Mouse (Mus musculus) brain, embryonic 18.5 days (tissue): ENCODE results near the gene Tmem186.

Experiments
- DNase-seq: peaks from one replicate; pipeline ENCODE4 v3.0.0-alpha.2; 2012; ENCODE audit warnings: low read depth, low spot score

Tmem186 gene

DNA sequence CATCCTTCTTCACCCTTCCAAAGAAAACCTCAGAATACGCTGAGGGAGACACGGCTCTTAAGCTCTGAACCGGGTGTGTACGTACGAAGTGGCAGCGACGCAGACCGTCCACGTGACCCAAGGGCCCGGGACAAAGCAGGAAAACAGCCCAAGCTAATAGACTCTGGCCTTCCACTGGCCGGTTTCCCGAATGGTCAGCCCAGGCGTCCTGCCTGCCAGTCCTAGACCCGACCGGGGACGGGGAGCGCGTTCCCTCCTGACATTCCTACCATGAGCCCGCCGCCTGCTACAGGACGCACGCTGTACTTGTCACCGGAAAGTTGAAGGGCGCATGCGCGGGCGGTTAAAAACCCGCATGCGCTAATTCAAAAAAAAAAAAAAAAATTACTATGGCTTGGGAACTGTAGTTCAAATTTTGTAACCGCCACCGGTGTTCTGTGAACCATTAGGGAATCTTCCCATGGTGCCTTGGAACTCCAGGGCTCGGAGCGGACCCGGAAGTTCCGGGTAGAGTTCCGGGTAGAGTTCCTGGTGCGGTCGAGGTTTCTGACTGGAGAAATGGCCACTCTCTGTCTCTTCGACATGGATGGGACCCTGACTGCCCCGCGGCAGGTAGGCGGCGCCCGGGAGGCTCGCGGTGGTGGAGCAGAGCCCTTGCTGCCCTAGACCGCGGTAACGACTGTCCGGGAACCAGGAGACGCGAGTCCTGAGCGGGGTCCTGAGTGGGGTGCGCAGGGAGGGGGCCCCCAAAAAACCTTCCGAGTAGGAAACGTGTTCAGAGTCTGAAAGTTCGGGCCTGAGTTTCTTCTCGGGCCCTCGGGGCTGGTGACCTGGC lies at the start of gene Tmem186, which contains the start of gene Pmm2:
Gene Tmem186 (minus strand): TSS at position 496 of the 835 bp plus-strand sequence.
Gene Pmm2 (plus strand): TSS at position 458 of the 835 bp plus-strand sequence.
- peak; percentile 95 for DNase-seq

DNA sequence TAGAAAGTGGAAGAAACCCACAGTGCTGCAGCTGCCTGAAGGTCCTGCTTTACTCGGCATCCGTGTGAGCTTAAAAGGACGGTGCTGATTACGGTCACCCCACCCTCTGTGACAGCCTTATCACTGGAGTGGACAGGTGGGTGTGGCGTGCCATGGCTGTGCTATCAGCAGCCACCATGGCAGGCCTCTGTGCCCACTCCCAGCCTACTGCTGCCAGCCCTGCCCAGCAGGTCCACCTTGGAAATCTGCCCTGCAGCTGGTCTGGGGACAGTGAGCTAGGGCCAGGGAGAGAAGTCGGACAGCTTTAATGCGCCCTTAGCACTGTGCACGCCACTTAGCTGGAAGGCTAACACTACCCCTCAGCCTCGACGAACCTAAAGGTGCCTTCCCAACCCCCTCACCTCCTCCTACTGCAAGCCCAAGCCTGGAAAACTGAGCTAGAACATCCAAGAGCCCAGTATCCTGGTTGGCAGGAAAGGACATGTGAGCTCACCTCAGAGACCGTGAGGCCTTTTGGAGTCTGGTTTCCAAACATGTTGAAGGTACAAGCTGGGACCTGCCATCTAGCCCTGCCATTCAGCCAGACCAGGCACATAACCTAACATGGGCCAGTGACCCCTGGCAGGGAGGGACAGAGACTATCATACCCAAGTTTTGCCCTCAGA lies 49.5 kb upstream of the Tmem186 start:
- no peak for DNase-seq

DNA sequence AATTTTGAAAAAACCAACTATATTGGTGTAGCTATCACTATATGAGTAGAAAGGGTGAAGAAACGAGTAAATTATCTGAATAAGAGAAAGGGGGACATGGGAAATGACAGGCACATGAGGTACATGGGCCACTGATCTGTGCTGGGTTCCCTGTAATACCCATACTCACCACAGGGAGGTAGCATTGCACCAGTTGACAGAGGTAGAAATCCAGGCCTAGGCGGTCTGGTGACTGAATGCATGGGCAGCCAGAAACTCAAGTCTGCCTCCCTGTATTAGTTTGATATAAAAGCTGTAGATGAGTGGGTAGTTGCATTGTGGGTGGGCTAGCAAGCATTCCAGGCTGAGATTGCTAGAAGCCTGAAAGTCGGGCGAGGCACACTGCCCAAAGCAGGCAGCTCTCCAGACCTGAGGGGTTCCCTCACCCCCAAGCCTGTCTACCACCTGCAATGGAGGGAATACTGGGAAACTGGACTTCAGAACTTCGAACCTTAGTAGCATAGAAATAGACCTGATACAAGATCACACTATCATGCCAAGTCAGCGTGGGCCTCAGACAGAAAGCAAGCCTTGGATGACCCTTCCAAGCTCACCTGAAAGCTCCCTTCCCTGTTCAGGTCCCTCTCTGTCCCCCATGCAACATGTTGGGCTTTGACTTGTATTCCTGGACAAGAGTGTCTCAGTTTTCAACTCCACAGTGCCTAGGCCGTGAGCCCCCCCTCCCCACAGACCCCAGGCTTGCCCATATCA lies 48.8 kb upstream of the Tmem186 start:
- DNase-seq, result no peak

DNA sequence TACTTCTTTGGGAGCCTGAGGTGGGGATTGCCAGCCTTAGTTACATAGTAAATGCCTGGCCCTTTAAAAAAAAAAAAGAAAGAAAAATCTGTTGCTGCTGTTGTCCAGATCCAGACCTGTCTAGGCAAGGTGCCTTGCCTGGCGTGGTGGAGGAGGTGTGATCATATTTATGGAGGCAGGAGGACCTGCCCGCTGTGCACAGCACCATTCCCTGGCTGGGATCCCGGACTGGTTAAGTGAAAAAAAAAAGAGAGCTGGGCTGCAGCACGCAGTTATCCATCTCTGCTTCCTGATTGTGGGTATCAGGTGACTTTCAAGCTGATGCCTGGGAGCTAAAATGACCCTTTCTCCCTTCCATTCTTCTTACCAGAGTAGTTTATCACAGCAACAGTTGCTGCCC lies 47.6 kb upstream of the Tmem186 start:
- DNase-seq, result no peak

DNA sequence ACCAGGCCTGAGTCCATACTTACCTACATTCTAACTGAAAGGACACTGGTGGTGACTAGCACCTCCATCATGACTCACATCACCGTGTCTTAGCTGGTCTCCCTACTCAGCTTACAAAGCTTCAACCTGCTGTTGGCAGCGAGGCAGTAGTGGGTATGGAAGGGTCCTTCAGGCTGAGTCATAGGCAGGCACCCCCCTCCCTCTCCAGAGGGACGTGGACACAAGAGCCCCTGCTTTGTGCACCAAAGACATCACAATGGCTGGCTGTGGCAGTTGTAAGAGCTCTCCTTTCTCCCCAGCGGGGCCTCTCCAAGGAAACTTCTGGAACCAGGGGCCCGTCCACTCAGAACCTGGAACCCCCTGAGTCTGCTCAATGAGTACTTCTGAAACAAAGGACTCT lies 43.0 kb upstream of the Tmem186 start, which contains the start of gene Gm5767:
Gene Gm5767 (plus strand): TSS at position 301 of the 400 bp plus-strand sequence.
- no peak for DNase-seq

DNA sequence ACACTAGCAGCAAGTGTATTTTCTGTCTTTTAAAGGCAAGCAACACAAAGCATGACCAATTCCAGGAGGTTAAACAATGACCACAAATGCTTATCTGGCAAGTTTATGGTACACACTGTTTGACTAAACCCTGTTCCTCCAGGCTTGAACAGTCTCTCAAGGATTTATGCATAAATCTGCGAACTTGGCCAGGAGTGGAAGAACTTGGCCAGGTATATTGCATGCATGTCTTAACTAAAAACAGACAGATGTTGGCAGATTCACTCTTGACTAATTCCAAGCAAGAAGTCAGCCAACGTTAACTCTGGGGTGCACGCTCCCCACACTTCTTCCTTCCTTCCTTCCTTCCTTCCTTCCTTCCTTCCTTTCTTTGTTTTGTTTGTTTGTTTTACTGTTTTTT lies 42.3 kb upstream of the Tmem186 start:
- no peak for DNase-seq

DNA sequence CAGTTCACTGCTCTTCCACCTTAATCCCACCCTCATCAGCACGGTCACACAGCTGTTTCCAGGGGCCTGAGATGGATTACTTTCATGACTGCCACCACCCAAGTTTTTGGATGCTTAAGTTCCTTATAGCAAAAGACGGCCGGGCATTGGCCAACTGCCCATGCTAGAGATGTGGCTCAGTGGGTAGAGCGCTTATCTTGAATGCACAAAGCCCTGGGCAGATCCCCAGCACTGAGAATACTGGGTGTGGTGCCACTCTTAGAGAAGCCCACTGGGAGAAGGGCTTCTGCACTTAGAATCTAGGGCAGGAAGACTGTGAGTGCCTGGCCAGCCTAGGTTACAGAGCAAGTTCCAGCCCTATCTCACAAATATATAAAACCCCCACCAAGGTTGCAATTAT lies 41.2 kb upstream of the Tmem186 start:
- DNase-seq, result no peak

DNA sequence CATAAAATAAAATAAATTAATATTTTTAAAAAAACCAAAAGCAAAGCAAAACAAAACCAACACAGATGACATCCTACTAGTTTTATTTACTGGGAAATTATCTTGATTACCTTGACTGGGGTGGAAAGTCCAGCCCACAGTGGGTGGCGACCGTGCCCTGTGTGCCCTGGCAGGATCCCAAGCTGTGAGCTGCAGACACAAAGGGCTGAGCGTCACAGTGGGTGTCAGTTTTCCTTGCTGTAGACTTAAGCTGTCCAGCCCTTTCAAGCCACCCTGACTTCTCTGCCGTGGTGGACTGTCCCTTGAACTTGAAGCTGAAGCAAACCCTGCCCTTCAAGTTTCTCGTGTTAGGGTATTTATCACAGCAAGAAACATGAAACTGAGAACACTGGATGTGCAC lies 40.5 kb upstream of the Tmem186 start:
- no peak for DNase-seq

DNA sequence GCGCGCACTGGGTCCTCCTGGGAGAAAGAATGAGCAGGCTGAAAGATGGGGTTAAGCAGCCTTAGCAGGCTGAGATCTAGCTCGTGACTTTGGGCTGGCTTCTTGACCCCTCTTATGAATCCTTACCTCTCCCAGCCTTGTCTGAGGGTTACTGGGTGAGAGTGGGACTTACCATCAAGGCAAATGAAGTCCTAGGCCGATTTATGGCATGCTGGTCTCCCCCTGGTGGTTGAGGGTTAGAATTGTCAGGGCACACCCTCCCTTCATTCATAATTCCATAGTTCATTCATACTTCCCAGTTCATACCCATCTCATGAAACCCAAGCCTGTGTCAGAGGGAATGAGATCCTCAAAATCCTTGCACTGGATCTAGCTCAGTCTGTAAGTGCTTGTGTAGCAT lies 39.3 kb upstream of the Tmem186 start:
- no peak for DNase-seq

DNA sequence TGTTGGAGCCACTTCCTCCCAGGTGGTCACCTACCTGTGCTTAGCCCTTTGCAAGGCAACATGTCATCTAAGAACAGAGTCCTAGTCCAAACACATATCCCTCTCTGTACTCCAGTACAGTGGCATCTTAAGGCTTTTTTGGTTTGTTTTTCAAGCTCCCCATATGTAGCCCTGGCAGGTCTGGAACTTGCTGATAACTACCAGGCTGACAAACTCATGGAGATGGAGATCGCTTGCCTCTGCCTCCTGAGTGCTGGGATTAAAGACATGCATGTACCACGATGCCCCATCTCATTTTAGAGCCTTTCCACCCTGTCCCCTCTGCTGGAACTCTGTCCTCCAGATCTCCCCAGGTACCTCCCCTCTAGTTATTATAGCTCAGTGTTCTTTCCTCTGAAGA lies 38.7 kb upstream of the Tmem186 start:
- no peak for DNase-seq

DNA sequence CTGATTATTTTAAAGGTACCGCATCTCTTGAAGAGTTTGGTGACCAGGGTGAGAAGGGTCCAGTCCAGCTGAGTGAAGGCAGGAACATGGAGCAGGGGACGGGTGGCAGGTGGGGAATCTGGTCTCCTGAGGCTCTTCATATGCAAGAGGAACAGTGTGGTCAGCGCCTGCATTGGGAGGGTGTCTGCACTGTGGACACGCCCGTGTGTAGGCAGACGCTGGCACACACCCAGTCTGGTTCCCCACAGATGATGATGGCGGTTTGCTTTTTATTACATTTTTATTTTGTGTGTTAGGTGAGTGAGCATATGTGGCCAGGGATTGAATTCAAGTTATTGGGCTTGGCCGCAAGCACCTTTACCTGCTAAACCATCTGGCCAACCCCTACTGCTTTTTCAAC lies 38.0 kb upstream of the Tmem186 start:
- no peak for DNase-seq

DNA sequence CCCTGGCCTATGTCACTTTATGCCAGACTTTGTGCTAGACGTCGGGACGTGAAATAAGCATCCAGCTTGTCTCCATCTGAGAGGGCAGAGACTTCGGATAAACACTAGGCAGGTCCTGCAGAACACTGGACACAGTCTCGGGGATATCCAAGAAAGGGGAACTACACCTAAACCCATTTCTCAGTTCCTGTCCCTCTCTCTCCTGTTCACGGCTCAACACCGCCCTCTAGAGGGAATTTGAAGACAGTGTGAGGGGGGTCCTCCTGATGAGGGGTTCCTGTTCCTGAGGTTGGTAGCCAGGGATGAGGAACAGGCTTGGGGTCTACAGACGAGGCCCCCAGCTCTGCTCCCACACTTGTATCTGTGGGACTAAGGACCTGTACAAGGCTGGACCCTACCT lies 36.7 kb upstream of the Tmem186 start:
- DNase-seq, result no peak

DNA sequence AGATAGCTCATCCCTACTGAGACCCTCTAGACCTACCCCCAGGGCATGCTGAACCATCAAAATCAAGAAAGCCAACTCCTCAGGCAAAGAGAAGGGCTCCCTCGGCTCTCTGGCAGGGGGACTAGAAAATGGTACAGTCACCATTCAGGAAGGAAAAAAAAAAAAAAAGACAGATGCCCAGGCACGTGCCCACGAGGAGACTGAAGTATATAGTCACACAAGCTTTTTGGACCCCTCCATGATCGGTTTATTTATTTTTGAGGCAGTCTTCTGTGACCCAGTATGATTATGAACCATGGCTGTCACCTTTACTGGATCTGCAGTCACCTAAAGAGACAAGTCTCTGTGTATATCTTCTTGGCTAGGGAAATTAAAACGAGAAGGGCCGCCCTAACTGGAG lies 35.8 kb upstream of the Tmem186 start:
- no peak for DNase-seq

DNA sequence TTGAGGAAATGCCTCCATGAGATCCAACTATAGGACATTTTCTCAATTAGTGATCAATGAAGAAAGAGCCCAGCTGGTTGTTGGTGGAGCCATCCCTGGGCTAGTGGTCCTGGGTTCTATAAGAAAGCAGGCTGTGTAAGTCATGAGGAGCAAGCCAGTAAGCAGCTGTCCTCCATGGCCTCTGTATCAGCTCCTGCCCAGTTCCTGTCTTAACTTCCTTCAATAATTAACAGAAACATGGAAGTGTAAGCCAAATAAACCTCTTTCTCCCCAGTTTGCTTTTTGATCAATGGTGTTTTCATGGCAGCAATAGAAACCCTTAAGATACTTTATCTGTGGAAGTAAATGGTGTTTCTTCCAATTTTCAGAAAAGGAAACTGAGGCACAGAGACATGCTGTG lies 35.3 kb upstream of the Tmem186 start:
- no peak for DNase-seq

DNA sequence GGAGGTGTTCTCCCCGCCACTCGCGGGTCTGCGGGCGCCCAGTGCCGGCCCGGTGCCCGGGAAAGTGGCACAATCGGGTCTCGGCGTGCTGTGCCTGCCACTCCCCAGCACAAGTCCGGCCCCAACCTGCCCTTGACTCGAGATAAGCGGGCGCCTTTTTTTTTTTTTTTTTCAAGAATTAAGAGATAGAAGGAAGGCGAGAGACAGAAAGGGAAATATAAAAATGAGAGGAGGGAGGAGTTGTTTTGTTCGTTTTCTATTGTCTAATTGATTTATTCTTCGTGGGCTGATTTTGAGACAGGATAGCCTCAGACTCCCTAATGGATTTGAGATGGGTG lies 34.8 kb upstream of the Tmem186 start:
- DNase-seq, result no peak

DNA sequence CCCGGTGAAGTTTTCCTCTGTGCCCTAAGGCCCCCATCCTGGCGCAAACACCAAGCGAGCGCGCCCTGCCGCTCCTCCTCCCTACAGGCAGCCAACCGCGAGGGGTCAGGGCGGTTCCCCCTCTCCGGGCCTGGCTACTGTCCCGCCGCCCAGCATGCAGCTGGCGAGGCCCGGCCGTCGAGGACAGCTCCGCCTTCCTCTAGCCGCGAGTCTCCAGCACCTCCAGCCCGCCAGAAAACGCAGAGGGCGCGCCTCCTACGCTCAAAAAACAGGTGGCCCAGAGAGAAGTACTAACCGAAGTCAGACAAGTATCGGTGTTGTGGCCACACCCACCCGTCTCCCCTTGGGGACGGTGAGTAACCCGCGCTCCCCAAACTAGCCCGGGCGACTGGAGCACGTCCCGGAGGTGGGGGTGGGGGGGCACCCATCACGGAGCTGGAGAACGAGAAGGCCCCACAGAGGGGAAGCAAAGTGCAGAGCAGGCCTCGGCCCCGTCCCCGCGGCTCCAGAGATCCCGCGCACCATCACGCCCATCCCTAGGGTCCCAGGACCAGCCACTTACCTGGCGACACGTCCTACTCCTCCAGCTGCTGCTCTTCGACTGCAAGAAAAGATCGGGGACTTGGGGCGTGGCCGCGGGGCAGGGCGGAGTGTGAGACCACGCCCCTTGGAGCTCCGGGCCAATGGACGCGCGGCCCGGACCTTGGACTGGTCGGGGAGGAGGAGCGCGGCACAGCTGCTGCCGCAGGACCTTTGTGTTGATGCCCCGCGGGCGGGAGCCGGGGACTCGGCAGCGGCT lies 34.2 kb upstream of the Tmem186 start, which contains the start of gene Carhsp1:
Gene Carhsp1 (minus strand): TSS at position 605 of the 799 bp plus-strand sequence.
- peak; percentile 80 for DNase-seq

DNA sequence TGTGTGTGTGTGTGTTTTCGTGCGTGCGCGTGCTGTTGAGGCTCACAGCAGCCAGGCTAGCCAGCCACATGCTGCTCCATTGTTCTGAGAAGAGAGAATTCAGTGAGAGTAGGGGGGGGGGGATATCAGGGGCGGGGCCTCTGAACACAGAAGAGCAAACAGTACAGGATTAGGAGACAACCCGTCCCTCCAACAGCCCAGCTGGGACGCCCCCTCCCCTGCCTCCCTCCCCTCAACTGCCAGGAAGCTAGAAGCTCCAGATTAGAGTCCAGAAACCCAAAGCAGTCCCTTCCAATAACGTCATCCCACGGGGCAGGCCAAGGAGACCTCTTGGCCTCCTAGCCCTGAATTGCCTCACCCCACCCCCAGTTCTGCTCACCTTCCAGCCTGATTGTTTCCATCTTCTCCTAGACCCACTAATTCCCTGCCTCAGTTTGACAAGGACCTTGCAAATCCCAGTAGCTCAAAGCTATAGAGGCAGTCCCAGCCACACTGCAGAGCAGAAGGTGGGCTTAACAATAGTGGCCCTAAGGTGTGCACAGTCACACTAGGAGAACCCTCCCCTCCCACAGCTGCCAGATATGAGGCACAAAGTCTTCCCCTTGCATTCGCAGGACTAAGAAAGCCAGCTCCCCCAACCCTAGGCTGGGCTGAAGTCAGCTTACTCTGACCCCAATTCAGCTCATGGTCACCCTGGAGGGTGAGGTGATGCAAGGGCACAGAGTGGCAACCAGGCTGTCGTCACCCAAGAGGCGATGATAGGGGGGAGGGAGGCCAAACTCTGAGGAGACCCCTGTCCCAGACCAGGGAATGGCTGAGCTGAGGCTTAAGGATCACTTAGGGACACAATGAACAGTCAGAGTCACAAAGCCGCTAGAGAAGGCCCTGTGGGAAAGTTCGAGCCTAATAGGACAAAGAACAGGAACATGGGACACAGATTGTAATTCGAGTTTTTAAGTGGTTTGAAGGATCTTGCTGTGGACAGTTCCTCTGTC lies 32.8 kb upstream of the Tmem186 start:
- DNase-seq, result no peak

DNA sequence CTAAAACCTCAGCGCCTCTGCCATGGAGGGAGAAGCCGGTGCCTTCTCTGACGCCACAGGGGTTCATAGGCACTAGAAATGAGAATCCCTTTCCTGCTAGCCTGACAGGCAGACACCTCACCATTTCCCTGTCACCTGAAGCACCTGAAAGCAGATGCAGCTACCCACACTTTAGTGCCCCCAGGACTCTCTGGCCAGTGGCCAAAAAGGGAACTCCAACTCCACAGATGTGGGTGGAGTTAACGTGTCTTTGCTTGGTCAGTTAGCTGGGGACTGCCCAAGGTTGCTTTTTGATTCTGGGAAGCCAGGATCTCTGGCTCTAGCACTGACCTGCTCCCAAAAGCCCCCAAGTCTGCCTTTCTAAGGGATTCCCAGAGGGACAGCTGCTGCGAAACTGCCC lies 31.9 kb upstream of the Tmem186 start:
- DNase-seq, result no peak

DNA sequence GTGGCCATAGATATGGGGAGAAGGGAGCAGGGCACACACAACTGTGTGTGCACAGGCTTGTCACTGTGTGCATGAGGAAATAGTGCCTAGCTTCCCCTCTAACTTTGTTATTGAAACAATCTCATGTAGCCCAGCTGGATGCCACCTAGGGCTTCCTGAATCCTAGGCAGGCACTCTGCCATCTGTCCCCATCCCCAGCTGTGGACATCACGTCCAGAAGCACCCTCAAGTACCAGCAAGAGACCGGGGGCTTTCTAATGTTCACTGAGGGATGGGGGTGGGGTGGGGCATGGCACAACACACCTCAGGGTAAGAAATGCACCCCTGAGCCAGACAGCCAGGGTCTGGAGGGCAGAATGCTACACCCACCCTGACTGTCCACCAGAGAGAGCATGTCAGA lies 30.9 kb upstream of the Tmem186 start:
- no peak for DNase-seq

DNA sequence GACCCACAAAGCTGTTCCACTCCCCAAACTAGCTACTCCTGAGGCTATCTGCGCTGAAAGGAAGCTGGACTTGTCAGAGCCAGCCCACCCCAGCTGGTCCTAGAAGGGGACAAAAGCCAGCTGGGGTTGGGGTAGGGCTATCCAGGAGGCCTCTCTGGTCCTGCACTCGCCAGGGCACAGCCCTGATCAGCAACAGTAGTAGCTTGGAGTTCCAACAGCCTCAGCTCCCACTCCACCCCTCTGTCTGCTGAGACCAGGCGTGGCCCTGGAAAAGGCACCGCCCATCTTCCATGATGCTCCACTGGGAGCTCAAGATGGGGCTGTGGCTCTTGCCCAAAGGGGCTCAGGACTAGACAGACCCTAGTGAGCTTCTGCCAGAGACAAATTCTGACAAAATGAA lies 30.3 kb upstream of the Tmem186 start:
- no peak for DNase-seq
